Mouse (Mus musculus) liver, embryonic 16.5 days (tissue): ENCODE results near the gene Rnf186. TPM values are rescaled to one million over a fixed set of nuclear protein-coding genes. Genes with fewer than 3 reads are reported as not detected.

ENCODE experiments used
- ATAC-seq: fragments of 200-750 bp; cut with Nextera tagmentation; 2 replicates; pipeline ENCODE4 v1.8.0; 2017; ENCODE audit warnings: low read depth, mild to moderate bottlenecking, moderate number of reproducible peaks, moderate library complexity
- H3K27ac ChIP-seq: fragments of 300-500 bp; sonication (generic); 2 replicates; pipeline ENCODE4 v1.5.1; 2014; ENCODE audit warnings: mild to moderate bottlenecking, low read length
- H3K27me3 ChIP-seq: fragments of 300-500 bp; sonication (generic); 2 replicates; pipeline ENCODE4 v1.6.1; 2014; ENCODE audit warnings: low read depth, low read length, mixed read lengths; ENCODE audit not compliant: control insufficient read depth, insufficient read depth
- H3K36me3 ChIP-seq: fragments of 300-500 bp; sonication (generic); 2 replicates; pipeline ENCODE4 v1.6.1; 2014; ENCODE audit warnings: mild to moderate bottlenecking; ENCODE audit not compliant: control insufficient read depth, insufficient read depth
- H3K4me1 ChIP-seq: fragments of 300-500 bp; sonication (generic); 2 replicates; pipeline ENCODE4 v1.6.1; 2014; ENCODE audit warnings: low read depth, low read length, mixed read lengths; ENCODE audit not compliant: control insufficient read depth
- H3K4me2 ChIP-seq: fragments of 300-500 bp; sonication (generic); 2 replicates; pipeline ENCODE4 v1.6.1; 2014; ENCODE audit warnings: low read depth, low read length, mixed read lengths
- H3K4me3 ChIP-seq: fragments of 300-500 bp; sonication (generic); 2 replicates; pipeline ENCODE4 v1.5.1; 2014; ENCODE audit warnings: low read depth, mild to moderate bottlenecking, low read length
- H3K9ac ChIP-seq: fragments of 300-500 bp; sonication (generic); 2 replicates; pipeline ENCODE4 v1.6.1; 2014; ENCODE audit warnings: low read depth, low read length
- H3K9me3 ChIP-seq: fragments of 300-500 bp; sonication (generic); replicated peaks from 2 replicates; pipeline ENCODE4 v1.6.1; 2016; ENCODE audit warnings: low read length; ENCODE audit not compliant: control insufficient read depth
- WGBS: fragments of 180-500 bp; shearing (Covaris S2); extraction: QIAGEN DNeasy Blood & Tissue Kit; methylation state at CpG from one replicate; pipeline ENCODE4 v1.1.7; 2014; ENCODE audit not compliant: insufficient replicate concordance; 5-methylcytosine and 5-hydroxymethylcytosine counted together
- polyA plus RNA-seq: library from polyadenylated mRNA; unstranded; fragments of >200 nt; fragmentation: Nextera tagmentation; extraction: Ambion mirVana; gene quantifications from 2 replicates; pipeline ENCODE4 v1.2.1, GENCODE M21; 2015

The Rnf186 gene
- polyA plus RNA-seq, 1 experiment from 2014 or later, result 1.1 TPM

DNA sequence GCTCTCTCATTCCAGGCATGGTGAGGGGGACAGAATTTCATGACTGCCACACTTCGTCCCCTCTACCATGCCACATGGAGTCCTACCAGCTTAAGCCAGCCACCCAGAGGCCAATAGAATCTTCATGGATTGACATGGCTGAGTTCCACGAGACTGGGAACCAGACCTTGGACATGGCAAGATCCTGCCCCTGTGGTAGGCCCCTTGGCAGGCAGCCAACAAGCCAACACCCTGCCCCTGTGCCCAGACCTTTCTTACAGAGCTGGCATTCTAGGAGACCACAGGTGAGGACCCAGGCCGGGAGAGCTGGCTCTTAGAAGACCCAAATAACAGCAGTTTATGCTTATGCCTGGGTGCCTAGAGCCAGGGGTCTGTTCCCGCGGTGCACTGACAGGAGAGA lies 1.0 kb upstream of the Rnf186 start:
- Histone ChIP-seq H3K4me3 (no peak overlapping the region), H3K27me3 (no peaks in the 10 kb centered on the region), H3K4me1 (peaks cover 13% of the 10 kb centered on the region), H3K9me3 (no peaks in the 10 kb centered on the region), H3K4me2 (no peak overlapping the region), H3K36me3 (no peaks in the 10 kb centered on the region), H3K9ac (no peak overlapping the region), H3K27ac (no peak overlapping the region)
- WGBS, result 61% methylated on average over 5 of the region's 5 CpGs
- no peak for ATAC-seq

DNA sequence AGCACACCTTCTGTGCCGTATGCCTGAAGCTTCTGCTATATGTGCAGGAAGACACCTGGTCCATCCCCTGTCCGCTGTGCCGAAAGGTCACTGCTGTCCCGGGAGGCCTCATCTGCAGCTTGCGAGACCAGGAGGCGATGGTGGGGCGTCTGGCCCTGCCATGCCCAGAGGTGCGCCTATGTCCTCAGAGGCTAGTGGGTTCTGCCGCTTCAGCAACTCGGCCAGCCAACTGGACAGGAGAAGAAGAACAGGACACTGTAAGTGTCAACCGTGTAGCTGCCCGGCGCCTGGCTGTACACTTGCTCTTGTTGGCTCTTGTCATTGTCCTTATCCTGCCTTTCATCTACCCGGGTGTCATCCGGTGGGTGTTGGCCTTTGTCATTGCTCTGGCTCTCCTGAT lies 573 bp downstream of the Rnf186 start:
- WGBS, result 69% methylated on average over 15 of the region's 15 CpGs
- Histone ChIP-seq H3K4me1 (peaks cover 16% of the 10 kb centered on the region), H3K27ac (no peak overlapping the region), H3K4me2 (no peak overlapping the region), H3K9ac (no peak overlapping the region), H3K27me3 (no peaks in the 10 kb centered on the region), H3K36me3 (no peaks in the 10 kb centered on the region), H3K9me3 (no peaks in the 10 kb centered on the region), H3K4me3 (no peak overlapping the region)
- no peak for ATAC-seq

DNA sequence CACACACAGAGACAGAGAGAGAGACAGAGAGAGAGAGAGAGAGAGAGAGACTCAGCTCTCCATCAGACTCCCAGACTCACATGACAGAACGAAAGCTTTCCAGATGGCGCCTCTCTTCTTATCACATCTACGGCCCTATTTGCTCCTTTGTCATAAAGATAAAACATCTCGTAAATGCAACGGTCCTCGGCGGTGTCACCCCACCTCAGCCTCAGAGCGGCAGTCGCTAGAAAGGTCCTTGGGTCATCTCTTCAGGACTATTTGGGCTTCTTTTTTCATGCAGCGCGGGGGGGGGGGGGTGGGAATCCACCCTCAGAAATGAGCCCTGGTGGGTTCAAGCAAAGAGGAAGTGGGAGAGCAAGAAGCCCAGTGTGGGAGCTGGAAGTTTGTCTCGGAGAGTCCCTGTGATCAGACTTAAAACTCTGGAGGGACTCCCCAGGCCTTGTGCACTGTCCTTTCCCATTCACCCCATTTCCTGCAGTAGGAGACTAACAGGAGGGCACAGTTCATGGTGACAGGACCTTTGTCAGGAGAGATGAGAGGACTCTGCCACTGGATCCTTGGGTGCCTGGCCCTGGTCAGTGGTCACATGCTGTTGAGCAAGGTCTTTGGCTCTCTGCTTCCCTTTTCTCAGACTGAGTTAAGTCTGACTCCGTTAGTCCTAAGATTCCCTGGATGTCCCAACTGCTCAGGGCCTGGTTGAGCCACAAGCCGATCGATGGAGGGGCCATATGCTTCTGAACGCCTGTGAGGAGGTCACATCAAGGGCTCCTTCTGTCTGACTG lies 2.1 kb downstream of the Rnf186 start:
- H3K4me2 ChIP-seq, result no peak overlapping the region
- no peaks in the 10 kb centered on the region for H3K27me3 ChIP-seq
- WGBS, result 37% methylated on average over 16 of the region's 16 CpGs
- no peaks in the 10 kb centered on the region for H3K9me3 ChIP-seq
- no peak overlapping the region for H3K4me3 ChIP-seq
- H3K4me1 ChIP-seq, result peaks cover 19% of the 10 kb centered on the region
- H3K27ac ChIP-seq, result no peak overlapping the region
- H3K36me3 ChIP-seq, result no peaks in the 10 kb centered on the region
- ATAC-seq, result no peak
- no peak overlapping the region for H3K9ac ChIP-seq

DNA sequence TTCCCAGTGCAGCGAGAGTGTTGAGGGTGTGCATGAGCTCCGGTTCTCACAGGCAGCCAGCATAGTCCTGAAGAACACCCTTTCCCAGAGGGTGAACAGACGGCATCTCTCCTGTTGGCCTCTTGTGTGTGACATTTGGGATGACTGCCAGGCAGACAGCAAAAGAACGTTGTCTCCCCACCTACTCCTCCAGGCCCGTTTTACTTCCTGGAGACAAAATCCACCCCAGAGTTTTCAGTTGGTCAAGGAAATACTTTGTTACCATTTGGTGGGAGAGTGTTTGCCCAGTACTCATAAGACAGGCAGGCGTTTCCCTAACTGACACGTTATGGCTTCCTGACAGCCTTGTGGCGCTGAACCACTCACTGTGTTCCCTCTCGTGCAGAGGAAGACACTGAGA lies 2.8 kb downstream of the Rnf186 start:
- no peak overlapping the region for H3K27ac ChIP-seq
- WGBS, result 55% methylated on average over 9 of the region's 9 CpGs
- H3K27me3 ChIP-seq, result no peaks in the 10 kb centered on the region
- H3K9me3 ChIP-seq, result no peaks in the 10 kb centered on the region
- ATAC-seq, result no peak
- no peak overlapping the region for H3K4me2 ChIP-seq
- no peak overlapping the region for H3K9ac ChIP-seq
- no peaks in the 10 kb centered on the region for H3K36me3 ChIP-seq
- H3K4me1 ChIP-seq, result peaks cover 21% of the 10 kb centered on the region
- H3K4me3 ChIP-seq, result no peak overlapping the region

DNA sequence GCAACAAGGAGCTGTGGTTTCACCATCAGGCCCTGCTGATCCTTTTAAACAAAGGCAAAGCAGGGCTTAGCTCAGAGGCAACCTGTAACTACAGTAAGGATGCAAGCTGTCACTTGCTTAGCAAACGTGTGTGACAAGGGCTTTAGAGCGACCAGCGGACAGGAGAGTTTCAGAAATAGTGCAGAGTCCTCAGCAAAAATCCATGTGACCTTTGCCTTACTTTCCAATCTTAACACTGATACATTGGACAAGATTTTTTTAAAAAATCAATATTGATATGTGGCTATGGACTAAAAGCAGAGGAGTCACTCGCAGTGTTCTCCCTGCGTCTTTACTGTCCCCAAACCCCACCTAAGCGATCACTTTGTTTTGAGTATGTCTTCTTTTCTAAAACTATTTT lies 4.5 kb downstream of the Rnf186 start:
- ATAC-seq, result no peak
- Histone ChIP-seq H3K9me3 (no peaks in the 10 kb centered on the region), H3K36me3 (no peaks in the 10 kb centered on the region), H3K4me1 (peaks cover 21% of the 10 kb centered on the region), H3K4me3 (no peak overlapping the region), H3K27ac (peak overlapping the region; percentile 63; the same call in 1 of the 2 replicates), H3K9ac (no peak overlapping the region), H3K4me2 (no peak overlapping the region), H3K27me3 (no peaks in the 10 kb centered on the region)
- 79% methylated on average over 6 of the region's 6 CpGs for WGBS

DNA sequence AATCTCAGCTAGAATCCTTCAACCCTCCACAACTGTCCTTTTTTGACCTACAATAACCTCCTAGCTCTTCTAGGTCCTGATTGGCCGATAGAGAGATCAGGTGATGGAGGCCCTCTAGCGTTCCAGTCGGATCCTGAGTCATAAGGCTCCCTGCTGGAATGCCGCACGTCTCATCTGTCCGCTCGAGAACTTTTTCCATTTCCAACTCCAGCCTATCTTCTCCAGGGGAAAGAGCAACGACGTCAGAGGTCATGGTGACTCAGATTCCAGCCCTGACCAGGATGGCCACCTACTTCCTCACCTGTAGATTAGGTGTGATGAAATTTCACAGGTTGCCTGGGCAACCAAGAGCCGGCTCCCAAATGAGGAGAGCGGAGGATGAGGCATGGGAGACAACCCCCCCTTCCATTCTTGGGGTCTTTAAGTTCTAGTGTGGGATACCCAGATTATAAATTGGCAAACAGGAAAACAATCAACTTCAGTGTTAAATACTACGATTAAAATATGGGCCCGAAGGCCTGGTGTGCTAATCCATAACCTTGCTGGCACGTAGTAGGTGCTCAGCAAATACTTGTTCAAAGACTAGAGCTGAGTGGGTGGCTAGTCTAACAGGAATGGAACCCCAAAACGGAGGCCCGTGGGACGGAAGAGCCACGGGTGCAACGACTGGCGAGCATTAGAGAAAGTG lies 5.4 kb downstream of the Rnf186 start:
- Histone ChIP-seq H3K4me2 (peak overlapping the region; percentile 74), H3K4me1 (peaks cover 21% of the 10 kb centered on the region), H3K27ac (peak overlapping the region; percentile 82), H3K9me3 (no peaks in the 10 kb centered on the region), H3K36me3 (no peaks in the 10 kb centered on the region), H3K27me3 (no peaks in the 10 kb centered on the region), H3K4me3 (peak overlapping the region; percentile 76), H3K9ac (peak overlapping the region; percentile 73)
- WGBS, result 13% methylated on average over 20 of the region's 20 CpGs
- peak; percentile 54 for ATAC-seq

DNA sequence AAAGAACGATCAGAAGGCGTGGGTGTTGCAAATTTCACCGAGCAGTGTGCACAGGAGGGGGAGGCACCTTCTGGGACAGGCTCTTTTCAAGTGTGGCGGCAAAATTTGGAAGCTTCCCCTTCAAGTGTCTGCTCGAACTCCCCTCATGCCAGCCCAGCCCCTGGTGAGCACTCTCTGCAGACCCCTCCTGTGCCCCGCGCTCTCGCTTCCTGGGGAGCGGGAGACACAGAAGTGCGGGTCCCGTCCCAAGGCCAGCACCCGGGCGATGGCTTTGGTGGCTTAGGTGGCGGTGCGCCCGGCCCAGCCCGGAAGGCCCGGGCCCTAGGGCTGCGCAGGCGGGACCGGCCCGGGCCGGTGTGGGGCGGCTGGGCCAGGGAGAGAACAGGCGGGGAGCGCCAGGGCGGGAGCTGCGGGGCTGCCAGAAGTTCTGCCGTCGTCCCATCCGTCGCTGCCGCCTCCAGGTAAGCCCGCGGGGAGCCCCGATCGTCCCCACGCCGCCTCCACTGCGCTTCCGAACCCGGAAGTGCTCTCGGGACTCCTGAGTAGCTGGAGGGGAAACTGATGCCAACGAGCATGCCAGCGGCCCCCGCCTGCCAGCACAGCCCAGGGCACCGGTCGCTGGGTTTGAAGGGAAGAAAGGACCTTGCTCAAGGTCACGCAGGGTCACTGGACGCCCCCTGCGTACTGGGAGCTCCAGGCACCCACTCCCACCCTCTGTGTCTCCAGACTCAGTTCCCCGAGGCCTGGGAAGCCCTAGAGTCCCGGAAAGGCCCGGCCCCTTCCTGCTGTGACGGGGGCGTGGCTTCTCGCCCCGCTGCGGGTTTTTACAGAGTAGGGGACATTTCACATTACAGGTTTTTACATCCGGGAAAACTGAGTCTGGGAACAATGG lies 6.2 kb downstream of the Rnf186 start, which contains the start of gene Tmco4:
TSS of gene Tmco4 (plus strand) at position 62 of the 892 bp plus-strand sequence.
- under 1% methylated on average over 57 of the region's 60 CpGs for WGBS

DNA sequence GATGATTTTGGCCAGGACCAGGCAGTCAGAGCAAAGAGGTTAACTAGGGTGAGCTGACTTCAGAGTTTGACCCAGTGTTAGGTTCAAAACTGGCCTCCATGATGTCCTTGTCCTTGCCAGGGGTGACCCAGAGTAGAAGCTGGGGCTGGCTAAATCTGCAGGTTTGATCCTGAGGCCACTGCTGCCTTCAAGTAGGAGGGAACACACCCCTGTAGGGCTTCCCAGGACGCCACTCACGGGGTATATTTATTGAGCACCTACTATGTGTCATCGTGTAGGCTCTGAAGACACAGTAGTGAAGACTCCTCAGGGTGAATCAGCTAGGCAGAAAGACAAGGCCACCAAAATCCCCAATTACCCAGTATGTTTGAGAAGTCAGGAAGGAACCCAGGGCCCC lies 6.8 kb downstream of the Rnf186 start:
- peak overlapping the region; percentile 74 for H3K4me2 ChIP-seq
- H3K27ac ChIP-seq, result no peak overlapping the region
- H3K36me3 ChIP-seq, result no peaks in the 10 kb centered on the region
- H3K4me3 ChIP-seq, result peak overlapping the region; percentile 76
- peaks cover 13% of the 10 kb centered on the region for H3K4me1 ChIP-seq
- ATAC-seq, result no peak
- no peaks in the 10 kb centered on the region for H3K27me3 ChIP-seq
- H3K9ac ChIP-seq, result peak overlapping the region; percentile 73
- 37% methylated on average over 3 of the region's 3 CpGs for WGBS
- no peaks in the 10 kb centered on the region for H3K9me3 ChIP-seq

More for the DNA sequence above, 6.2 kb downstream of the Rnf186 start, which contains the start of gene Tmco4:
- Histone ChIP-seq H3K4me1 (peaks cover 17% of the 10 kb centered on the region), H3K9me3 (no peaks in the 10 kb centered on the region), H3K9ac (peak within 1 kb of the TSS; percentile 73), H3K27ac (peak within 1 kb of the TSS; percentile 82), H3K27me3 (no peaks in the 10 kb centered on the region), H3K4me2 (peak within 1 kb of the TSS; percentile 74), H3K36me3 (no peaks in the 10 kb centered on the region), H3K4me3 (peak within 1 kb of the TSS; percentile 76)
- peak; percentile 69 for ATAC-seq
